Mouse (Mus musculus): Measurements from ENCODE around the gene Ate1. TPM values are rescaled to one million over a fixed set of nuclear protein-coding genes. Genes with fewer than 3 reads are reported as not detected.

Gene Ate1
- polyA plus RNA-seq, 1 experiment from 2014 or later = 69.5 TPM

- H3K27me3 ChIP-seq (replicated peaks; ENCODE audit: insufficient read depth, low read length) = no peaks in the 10 kb centered on the region
- peak overlapping the region; percentile 98 for H3K9ac ChIP-seq (replicated peaks; ENCODE audit: low read depth)
- 5% methylated on average over 7 of the region's 7 CpGs for WGBS
- peak overlapping the region; percentile 99 for H3K27ac ChIP-seq (ENCODE audit: low read length)
- H3K4me2 ChIP-seq (replicated peaks; ENCODE audit: low read depth, low read length) = peak overlapping the region; percentile 68
- no peak for ATAC-seq
- DNase-seq (ENCODE audit: low spot score) = no peak
- H3K36me3 ChIP-seq (ENCODE audit: insufficient read depth, low read length) = 0 out of 2 replicates have a peak, but pooled peaks cover 4% of the 10 kb centered on the region
- peaks cover 2% of the 10 kb centered on the region; the same call in 1 of the 2 replicates for H3K4me1 ChIP-seq (ENCODE audit: insufficient read depth, low read depth, low read length)
- no peaks in the 10 kb centered on the region for H3K9me3 ChIP-seq (ENCODE audit: low read length)
- peak overlapping the region; percentile 96 for H3K4me3 ChIP-seq (ENCODE audit: low read depth, low read length)
- no peak for TF ChIP-seq EP300 (IDR thresholded peaks at IDR 0.05)
- TF ChIP-seq CTCF (IDR thresholded peaks at IDR 0.05) = no peak
Measured at GRCm38 (mm10) chr7:130546421-130546790, 26.2 kb upstream of the Ate1 start.

GRCm38 (mm10) chr7:130545893-130546292, 25.7 kb upstream of the Ate1 start:
- no peak for TF ChIP-seq CTCF (IDR thresholded peaks at IDR 0.05)
- no peak for TF ChIP-seq EP300 (IDR thresholded peaks at IDR 0.05)
- no peaks in the 10 kb centered on the region for H3K27me3 ChIP-seq (replicated peaks; ENCODE audit: insufficient read depth, low read length)
- H3K9me3 ChIP-seq (ENCODE audit: low read length) = no peaks in the 10 kb centered on the region
- 0 out of 2 replicates have a peak, but pooled peaks cover 4% of the 10 kb centered on the region for H3K36me3 ChIP-seq (ENCODE audit: insufficient read depth, low read length)
- ATAC-seq (no peak), DNase-seq (ENCODE audit: low spot score) (no peak)
- H3K9ac ChIP-seq (replicated peaks; ENCODE audit: low read depth) = peak overlapping the region; percentile 98
- 40% methylated on average over 3 of the region's 3 CpGs for WGBS
- H3K4me2 ChIP-seq (replicated peaks; ENCODE audit: low read depth, low read length) = peak overlapping the region; percentile 68
- H3K27ac ChIP-seq (ENCODE audit: low read length) = 0 out of 2 replicates have a peak overlapping the region, but pooled peaks have one; percentile 99
- peak overlapping the region; percentile 96 for H3K4me3 ChIP-seq (ENCODE audit: low read depth, low read length)
- H3K4me1 ChIP-seq (ENCODE audit: insufficient read depth, low read depth, low read length) = peaks cover 2% of the 10 kb centered on the region; the same call in 1 of the 2 replicates

- H3K9ac ChIP-seq (replicated peaks; ENCODE audit: low read depth) = no peak overlapping the region
- ATAC-seq (no peak), DNase-seq (ENCODE audit: low spot score) (no peak)
- 0 out of 2 replicates have a peak overlapping the region, but pooled peaks have one; percentile 99 for H3K27ac ChIP-seq (ENCODE audit: low read length)
- H3K9me3 ChIP-seq (ENCODE audit: low read length) = no peaks in the 10 kb centered on the region
- peak overlapping the region; percentile 68; the same call in 1 of the 2 replicates for H3K4me2 ChIP-seq (replicated peaks; ENCODE audit: low read depth, low read length)
- 0 out of 2 replicates have a peak, but pooled peaks cover 4% of the 10 kb centered on the region for H3K36me3 ChIP-seq (ENCODE audit: insufficient read depth, low read length)
- no peaks in the 10 kb centered on the region for H3K27me3 ChIP-seq (replicated peaks; ENCODE audit: insufficient read depth, low read length)
- no peak overlapping the region for H3K4me3 ChIP-seq (ENCODE audit: low read depth, low read length)
- peaks cover 2% of the 10 kb centered on the region; the same call in 1 of the 2 replicates for H3K4me1 ChIP-seq (ENCODE audit: insufficient read depth, low read depth, low read length)
- TF ChIP-seq CTCF (IDR thresholded peaks at IDR 0.05) (no peak), EP300 (IDR thresholded peaks at IDR 0.05) (no peak)
- WGBS = 90% methylated on average over 5 of the region's 5 CpGs
Measured at GRCm38 (mm10) chr7:130545401-130545800, 25.2 kb upstream of the Ate1 start.

- DNase-seq (ENCODE audit: low spot score) = no peak
- H3K36me3 ChIP-seq (ENCODE audit: insufficient read depth, low read length) = peaks cover 16% of the 10 kb centered on the region
- WGBS = over 99% methylated on average over 4 of the region's 4 CpGs
Measured at GRCm38 (mm10) chr7:130543181-130543580, 23.0 kb upstream of the Ate1 start.

GRCm38 (mm10) chr7:130540176-130540575, 20.0 kb upstream of the Ate1 start:
- Histone ChIP-seq H3K4me1 (ENCODE audit: insufficient read depth, low read depth, low read length) (no peaks in the 10 kb centered on the region), H3K4me2 (replicated peaks; ENCODE audit: low read depth, low read length) (no peak overlapping the region), H3K36me3 (ENCODE audit: insufficient read depth, low read length) (peaks cover 16% of the 10 kb centered on the region), H3K4me3 (ENCODE audit: low read depth, low read length) (no peak overlapping the region), H3K9me3 (ENCODE audit: low read length) (no peaks in the 10 kb centered on the region), H3K27me3 (replicated peaks; ENCODE audit: insufficient read depth, low read length) (no peaks in the 10 kb centered on the region), H3K27ac (ENCODE audit: low read length) (no peak overlapping the region), H3K9ac (replicated peaks; ENCODE audit: low read depth) (no peak overlapping the region)
- no peak for ATAC-seq
- DNase-seq (ENCODE audit: low spot score) = no peak
- no peak for TF ChIP-seq CTCF (IDR thresholded peaks at IDR 0.05)
- no peak for TF ChIP-seq EP300 (IDR thresholded peaks at IDR 0.05)
- WGBS = 87% methylated on average over 7 of the region's 7 CpGs

More at GRCm38 (mm10) chr7:130543181-130543580, 23.0 kb upstream of the Ate1 start:
- H3K27me3 ChIP-seq (replicated peaks; ENCODE audit: insufficient read depth, low read length) = no peaks in the 10 kb centered on the region
- H3K27ac ChIP-seq (ENCODE audit: low read length) = no peak overlapping the region
- ATAC-seq = no peak
- no peak overlapping the region for H3K9ac ChIP-seq (replicated peaks; ENCODE audit: low read depth)
- no peaks in the 10 kb centered on the region for H3K9me3 ChIP-seq (ENCODE audit: low read length)
- H3K4me1 ChIP-seq (ENCODE audit: insufficient read depth, low read depth, low read length) = peaks cover 2% of the 10 kb centered on the region; the same call in 1 of the 2 replicates
- no peak overlapping the region for H3K4me2 ChIP-seq (replicated peaks; ENCODE audit: low read depth, low read length)
- no peak overlapping the region for H3K4me3 ChIP-seq (ENCODE audit: low read depth, low read length)
- TF ChIP-seq CTCF (IDR thresholded peaks at IDR 0.05) (no peak), EP300 (IDR thresholded peaks at IDR 0.05) (no peak)

- Histone ChIP-seq H3K4me3 (ENCODE audit: low read depth, low read length) (no peak overlapping the region), H3K9ac (replicated peaks; ENCODE audit: low read depth) (no peak overlapping the region), H3K27me3 (replicated peaks; ENCODE audit: insufficient read depth, low read length) (no peaks in the 10 kb centered on the region), H3K36me3 (ENCODE audit: insufficient read depth, low read length) (peaks cover 18% of the 10 kb centered on the region), H3K4me2 (replicated peaks; ENCODE audit: low read depth, low read length) (no peak overlapping the region), H3K9me3 (ENCODE audit: low read length) (no peaks in the 10 kb centered on the region), H3K4me1 (ENCODE audit: insufficient read depth, low read depth, low read length) (no peaks in the 10 kb centered on the region), H3K27ac (ENCODE audit: low read length) (no peak overlapping the region)
- 67% methylated on average over 4 of the region's 4 CpGs for WGBS
- ATAC-seq (no peak), DNase-seq (ENCODE audit: low spot score) (no peak)
- TF ChIP-seq CTCF (IDR thresholded peaks at IDR 0.05) = no peak
- no peak for TF ChIP-seq EP300 (IDR thresholded peaks at IDR 0.05)
Measured at GRCm38 (mm10) chr7:130537068-130537467, 16.9 kb upstream of the Ate1 start.
